Mouse (Mus musculus) layer of hippocampus, adult 8-10 months (tissue): ENCODE results near the gene Pax8. TPM values are rescaled to one million over a fixed set of nuclear protein-coding genes. Genes with fewer than 3 reads are reported as not detected.

Source experiments
- DNase-seq, 2 experiments: peaks; one replicate each; pipeline ENCODE4 v3.0.0; 2022; ENCODE audit warnings: low spot score in 2 of 2
- total RNA-seq, 4 experiments: library from RNA; stranded (reverse); gene quantifications; 2 replicates each; pipeline ENCODE4 v1.2.4; 2022

Gene Pax8
- total RNA-seq, result not detected

- no peak for DNase-seq
Observed at GRCm38 (mm10) chr2:24475420-24475819, at the start of gene Pax8. Gene Pax8 (minus strand): TSS chr2:24475599.

GRCm38 (mm10) chr2:24521430-24522226 is 46.2 kb upstream of the Pax8 start:
- DNase-seq, result no peak

GRCm38 (mm10) chr2:24520576-24521272 is 45.3 kb upstream of the Pax8 start:
- DNase-seq, result no peak

GRCm38 (mm10) chr2:24516946-24517345 is 41.5 kb upstream of the Pax8 start:
- DNase-seq, result no peak

- no peak for DNase-seq
Observed at GRCm38 (mm10) chr2:24507359-24507758, 32.0 kb upstream of the Pax8 start.

- peak; percentile 5 to 15 for DNase-seq
Observed at GRCm38 (mm10) chr2:24502963-24503471, 27.6 kb upstream of the Pax8 start.

- DNase-seq, result no peak
Observed at GRCm38 (mm10) chr2:24500921-24501320, 25.5 kb upstream of the Pax8 start.

GRCm38 (mm10) chr2:24490564-24490963 is 15.2 kb upstream of the Pax8 start:
- DNase-seq, result no peak

- DNase-seq, result no peak
Observed at GRCm38 (mm10) chr2:24488660-24489059, 13.3 kb upstream of the Pax8 start.

GRCm38 (mm10) chr2:24487056-24487825 is 11.8 kb upstream of the Pax8 start:
- DNase-seq, result no peak

GRCm38 (mm10) chr2:24485398-24485797 is 10.0 kb upstream of the Pax8 start:
- no peak for DNase-seq

GRCm38 (mm10) chr2:24479906-24480305 is 4.5 kb upstream of the Pax8 start:
- no peak for DNase-seq

- peak; percentile 4 to 9 for DNase-seq
Observed at GRCm38 (mm10) chr2:24479151-24479550, 3.8 kb upstream of the Pax8 start.

- no peak for DNase-seq
Observed at GRCm38 (mm10) chr2:24478611-24479010, 3.2 kb upstream of the Pax8 start.

GRCm38 (mm10) chr2:24474514-24475378 is 653 bp downstream of the Pax8 start:
- DNase-seq, result no peak

GRCm38 (mm10) chr2:24473641-24474511 is 1.5 kb downstream of the Pax8 start:
- no peak for DNase-seq

GRCm38 (mm10) chr2:24472677-24473076 is 2.7 kb downstream of the Pax8 start:
- no peak for DNase-seq

- DNase-seq, result no peak
Observed at GRCm38 (mm10) chr2:24472111-24472510, 3.3 kb downstream of the Pax8 start.

GRCm38 (mm10) chr2:24469102-24469501 is 6.3 kb downstream of the Pax8 start:
- DNase-seq, result no peak

- DNase-seq, result no peak
Observed at GRCm38 (mm10) chr2:24468430-24468829, 7.0 kb downstream of the Pax8 start.
